In the genomic region with DNA sequence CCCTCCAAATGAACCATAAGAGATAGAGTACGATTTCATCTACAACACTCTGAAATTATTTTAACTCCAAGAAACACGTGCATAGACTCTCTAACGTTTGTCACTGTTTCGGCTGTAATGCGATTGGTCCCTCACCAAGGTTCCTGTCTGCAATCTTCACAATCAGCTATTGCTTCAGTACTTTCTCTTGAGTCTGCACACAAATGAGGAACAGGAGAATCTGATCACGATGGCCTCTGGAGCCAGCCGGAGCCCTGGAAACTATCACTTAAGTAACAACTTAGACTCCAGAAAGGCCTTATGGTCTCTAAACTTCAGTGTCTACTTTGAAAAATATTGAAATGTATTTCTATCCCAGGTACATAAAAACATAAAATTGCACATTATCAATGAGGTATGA, we compare ENCODE assay signal across 15 mouse cellular contexts.
"Had no signal": no experiment of that assay in that cellular context is flagged by ENCODE, and none has a peak within 500 bp of the region (broad histone marks: within the 10 kb centered on the region; RNA-seq: fewer than 3 reads in every experiment).

No protein-coding gene starts in this region.

- H3K9me3 ChIP-seq: limb, embryonic 10.5 days; megakaryocyte, embryonic 14.5 days; midbrain, embryonic 13.5 days; neural tube, embryonic 15.5 days; stomach, embryonic 15.5 days had no signal

- H3K4me1 ChIP-seq: limb, embryonic 10.5 days; midbrain, embryonic 13.5 days; neural tube, embryonic 15.5 days; stomach, embryonic 15.5 days had no signal

- DNase-seq: kidney, adult 11 months; kidney, postnatal 10 days; lung, embryonic 14.5 days; retina, postnatal 1 day; right cerebral cortex, postnatal 14 days; thymus, adult 2 months; thymus, postnatal 25 days had no signal

- H3K27me3 ChIP-seq: megakaryocyte, embryonic 14.5 days; midbrain, embryonic 13.5 days; neural tube, embryonic 15.5 days; stomach, embryonic 15.5 days had no signal

- H3K27ac ChIP-seq: left cerebral cortex, adult 2 months; limb, embryonic 10.5 days; liver, embryonic 14.5 days; midbrain, embryonic 13.5 days; neural tube, embryonic 15.5 days; stomach, embryonic 15.5 days had no signal

- H3K4me2 ChIP-seq: lung, embryonic 14.5 days; midbrain, embryonic 13.5 days; neural tube, embryonic 15.5 days; stomach, embryonic 15.5 days had no signal

- ATAC-seq: midbrain, embryonic 13.5 days had no signal

- H3K36me3 ChIP-seq: limb, embryonic 10.5 days; midbrain, embryonic 13.5 days; neural tube, embryonic 15.5 days; stomach, embryonic 15.5 days had no signal

- H3K4me3 ChIP-seq: left cerebral cortex, adult 2 months; limb, embryonic 10.5 days; megakaryocyte, embryonic 14.5 days; midbrain, embryonic 13.5 days; myocyte; neural tube, embryonic 15.5 days; stomach, embryonic 15.5 days had no signal

- H3K9ac ChIP-seq: liver, embryonic 14.5 days; lung, embryonic 14.5 days; midbrain, embryonic 13.5 days; neural tube, embryonic 15.5 days; stomach, embryonic 15.5 days had no signal
